Mouse (Mus musculus) lung, adult 2 months (tissue): ENCODE results near the gene Crb3.

Experiments used
- CTCF ChIP-seq: fragments of 200-500 bp; IDR thresholded peaks from 2 replicates; pipeline ENCODE4 v1.5.1; 2011; ENCODE audit warnings: mild to moderate bottlenecking, low read length, control low read depth; ENCODE audit not compliant: insufficient read depth
- POLR2A ChIP-seq: fragments of 200-500 bp; IDR thresholded peaks from 2 replicates; pipeline ENCODE4 v1.6.1; 2011; ENCODE audit warnings: low read depth, mild to moderate bottlenecking, control low read depth, low read length, borderline replicate concordance; ENCODE audit errors: extremely low read depth

DNA sequence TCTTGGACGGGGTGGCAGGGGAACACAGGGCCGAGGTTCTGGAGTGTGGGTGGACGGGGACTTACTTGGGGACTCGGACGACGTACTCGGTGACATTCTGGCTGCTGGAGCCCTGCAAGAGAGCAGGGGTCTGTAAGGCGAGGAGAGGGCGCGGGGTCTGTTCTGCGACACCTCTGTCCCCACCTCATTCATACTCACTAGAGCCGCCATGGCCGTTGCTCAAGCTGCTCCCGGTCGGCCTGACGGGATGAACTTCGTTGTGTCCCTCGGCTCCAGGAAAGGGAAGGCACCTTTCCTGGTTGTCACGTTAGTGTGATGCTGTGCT lies 48.0 kb upstream of the Crb3 start:
- TF ChIP-seq POLR2A (no peak), CTCF (no peak)
